Mouse (Mus musculus) liver, embryonic 14.5 days (tissue): ENCODE measurements at regions not wholly inside any gene's neighbourhood (a gene's known extent, or its start where the extent isn't known, plus 50 kb on each side); places are given as distances from the start of the nearest gene placed in this dataset.

ENCODE experiments used
- ATAC-seq: fragments of 200-750 bp; cut with Nextera tagmentation; 2 replicates; pipeline ENCODE4 v1.8.0; 2017; ENCODE audit warnings: moderate number of reproducible peaks, mild to moderate bottlenecking, moderate library complexity; ENCODE audit not compliant: insufficient read depth
- DNase-seq, 3 experiments: peaks; one replicate each; pipeline ENCODE4 v3.0.0-alpha.2; 2012 to 2013; ENCODE audit warnings: low read depth in 3 of 3, low spot score in 3 of 3
- H3K27ac ChIP-seq: fragments of 300-500 bp; sonication (generic); 2 replicates; pipeline ENCODE4 v1.5.1; 2014; ENCODE audit warnings: moderate library complexity, mild to moderate bottlenecking, control low read depth, inconsistent platforms
- H3K27me3 ChIP-seq: fragments of 300-500 bp; sonication (generic); 2 replicates; pipeline ENCODE4 v1.6.1; 2014; ENCODE audit warnings: mild to moderate bottlenecking, low read length, moderate library complexity; ENCODE audit not compliant: control insufficient read depth, insufficient read depth
- H3K36me3 ChIP-seq: fragments of 300-500 bp; sonication (generic); replicated peaks from 2 replicates; pipeline ENCODE4 v1.6.1; 2014; ENCODE audit warnings: low read depth; ENCODE audit not compliant: control insufficient read depth, insufficient read depth
- H3K4me1 ChIP-seq, 2 experiments: fragments of 200-500 bp in 1 of 2; fragments of 300-500 bp in 1 of 2; sonication (generic) in 1 of 2; replicated peaks; 2 replicates each; pipeline ENCODE4 v1.6.1; 2012 to 2014; ENCODE audit warnings: antibody characterized with exemption in 1 of 2, inconsistent platforms in 1 of 2, low read length in 1 of 2; ENCODE audit not compliant: control insufficient read depth in 2 of 2, insufficient read depth in 2 of 2
- H3K4me2 ChIP-seq: fragments of 300-500 bp; sonication (generic); 2 replicates; pipeline ENCODE4 v1.6.1; 2014; ENCODE audit warnings: low read depth, mild to moderate bottlenecking, control low read depth, moderate library complexity
- H3K4me3 ChIP-seq, 2 experiments: fragments of 200-500 bp in 1 of 2; fragments of 300-500 bp in 1 of 2; sonication (generic) in 1 of 2; 2 replicates each; pipeline ENCODE4 v1.5.1; 2012 to 2014; ENCODE audit warnings: low read depth in 2 of 2, low read length in 2 of 2, mild to moderate bottlenecking in 2 of 2, control low read depth in 1 of 2, inconsistent platforms in 1 of 2, moderate library complexity in 1 of 2; ENCODE audit not compliant: insufficient read depth in 1 of 2
- H3K9ac ChIP-seq: fragments of 300-500 bp; sonication (generic); replicated peaks from 2 replicates; pipeline ENCODE4 v1.6.1; 2014; ENCODE audit warnings: mild to moderate bottlenecking, control low read depth, moderate library complexity
- H3K9me3 ChIP-seq: fragments of 300-500 bp; sonication (generic); 2 replicates; pipeline ENCODE4 v1.6.1; 2016; ENCODE audit warnings: low read length, mixed read lengths; ENCODE audit not compliant: control insufficient read depth
- CTCF ChIP-seq: IDR thresholded peaks from 2 replicates; pipeline ENCODE4 v1.5.1; 2016; ENCODE audit warnings: antibody characterized with exemption, low read depth, control low read depth
- EP300 ChIP-seq: IDR thresholded peaks from 2 replicates; pipeline ENCODE4 v1.6.1; 2016; ENCODE audit warnings: antibody characterized with exemption, low read depth
- WGBS: fragments of 180-500 bp; shearing (Covaris S2); extraction: QIAGEN DNeasy Blood & Tissue Kit; methylation state at CpG from one replicate; pipeline ENCODE4 v1.1.7; 2014; ENCODE audit not compliant: insufficient replicate concordance; 5-methylcytosine and 5-hydroxymethylcytosine counted together

DNA sequence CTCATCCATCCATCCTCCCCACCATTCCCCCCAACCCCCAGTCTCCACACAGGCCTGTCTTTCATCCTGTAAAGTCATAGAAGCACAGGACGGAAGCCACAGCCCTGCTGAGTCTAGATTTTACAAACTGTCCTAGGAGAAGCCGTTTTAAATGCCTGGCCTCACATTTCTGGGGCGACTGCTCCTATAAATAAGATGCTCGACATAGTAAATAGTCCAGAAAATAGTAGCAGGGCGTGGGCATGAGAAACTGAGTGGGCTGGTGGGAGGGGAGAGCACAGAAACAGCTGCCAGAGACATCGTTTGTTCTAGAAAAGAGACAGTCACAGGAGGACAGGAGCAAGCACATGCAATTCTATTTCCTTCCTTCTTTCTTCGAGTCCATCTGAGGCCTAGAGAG lies 175.0 kb upstream of the Zc3h12a start:
- H3K9ac ChIP-seq: no peak overlapping the region
- WGBS: 36% methylated on average over 7 of the region's 7 CpGs
- no peaks in the 10 kb centered on the region for H3K9me3 ChIP-seq
- DNase-seq (no peak), ATAC-seq (no peak)
- no peaks in the 10 kb centered on the region for H3K36me3 ChIP-seq
- H3K27me3 ChIP-seq: no peaks in the 10 kb centered on the region
- H3K4me2 ChIP-seq: no peak overlapping the region
- no peaks in the 10 kb centered on the region for H3K4me1 ChIP-seq
- TF ChIP-seq EP300 (no peak), CTCF (no peak)
- H3K4me3 ChIP-seq: no peak overlapping the region
- H3K27ac ChIP-seq: no peak overlapping the region

GRCm38 (mm10) chr4:125300503-125301457 lies 173.1 kb upstream of the Zc3h12a start:
- Histone ChIP-seq H3K27ac (no peak overlapping the region), H3K27me3 (no peaks in the 10 kb centered on the region), H3K36me3 (no peaks in the 10 kb centered on the region), H3K4me3 (no peak overlapping the region), H3K4me2 (no peak overlapping the region), H3K9ac (no peak overlapping the region), H3K4me1 (no peaks in the 10 kb centered on the region), H3K9me3 (no peaks in the 10 kb centered on the region)
- no peak for ATAC-seq
- WGBS: 22% methylated on average over 33 of the region's 33 CpGs
- TF ChIP-seq EP300 (no peak), CTCF (no peak)
- peak in 2 of 3 experiments; percentile 1 to 7 for DNase-seq

DNA sequence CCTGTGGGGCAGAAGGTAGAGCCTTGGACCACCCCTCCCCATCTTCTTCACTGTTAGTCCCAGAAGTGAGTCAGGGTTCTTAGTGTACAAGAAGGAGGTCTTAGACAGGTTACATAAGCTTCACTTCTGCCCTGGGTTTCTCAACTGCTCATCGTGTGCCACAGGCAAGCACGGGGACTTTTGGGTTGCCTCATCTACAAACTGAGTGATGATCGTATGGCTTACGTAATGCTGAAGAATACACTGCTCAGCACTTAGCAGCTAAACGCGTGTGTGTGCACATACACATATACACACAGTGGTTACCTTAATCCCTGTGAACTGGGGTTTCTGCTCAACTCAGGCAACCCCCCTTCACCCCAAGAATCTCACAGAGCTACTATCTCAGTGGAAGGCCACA lies 163.1 kb upstream of the Zc3h12a start:
- no peak overlapping the region for H3K27ac ChIP-seq
- no peaks in the 10 kb centered on the region for H3K9me3 ChIP-seq
- no peak overlapping the region for H3K4me3 ChIP-seq
- H3K4me1 ChIP-seq: no peaks in the 10 kb centered on the region
- no peak for ATAC-seq
- TF ChIP-seq EP300 (no peak), CTCF (no peak)
- H3K4me2 ChIP-seq: no peak overlapping the region
- H3K27me3 ChIP-seq: no peaks in the 10 kb centered on the region
- 62% methylated on average over 6 of the region's 6 CpGs for WGBS
- H3K9ac ChIP-seq: no peak overlapping the region
- no peaks in the 10 kb centered on the region for H3K36me3 ChIP-seq
- no peak for DNase-seq

DNA sequence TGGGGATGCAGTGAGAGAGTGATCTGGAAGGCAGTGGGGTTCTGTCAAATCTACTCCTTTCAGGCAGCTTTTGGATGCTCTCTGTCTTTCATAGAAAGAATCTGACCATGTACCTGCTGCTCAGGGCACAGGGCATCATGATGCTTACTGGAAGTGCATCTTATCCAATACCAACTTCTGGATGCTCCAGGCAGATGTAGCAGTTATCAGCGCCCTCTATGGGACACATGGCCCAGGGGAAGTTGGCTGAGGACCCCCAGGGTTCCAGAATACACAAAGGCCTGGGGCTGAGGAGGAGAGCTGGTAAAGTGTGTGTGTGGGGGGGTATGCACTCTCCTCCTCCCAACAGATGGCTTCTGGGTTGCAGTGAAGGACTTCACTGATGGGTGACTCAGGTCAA lies 162.1 kb upstream of the Zc3h12a start:
- no peaks in the 10 kb centered on the region for H3K4me1 ChIP-seq
- no peak for DNase-seq
- WGBS: 5% methylated on average over 1 of the region's 1 CpGs
- H3K36me3 ChIP-seq: no peaks in the 10 kb centered on the region
- TF ChIP-seq EP300 (no peak), CTCF (no peak)
- no peak overlapping the region for H3K9ac ChIP-seq
- no peak overlapping the region for H3K27ac ChIP-seq
- no peak overlapping the region for H3K4me3 ChIP-seq
- H3K27me3 ChIP-seq: no peaks in the 10 kb centered on the region
- no peaks in the 10 kb centered on the region for H3K9me3 ChIP-seq
- no peak overlapping the region for H3K4me2 ChIP-seq
- ATAC-seq: no peak

GRCm38 (mm10) chr4:125289031-125289449 lies 161.4 kb upstream of the Zc3h12a start:
- Histone ChIP-seq H3K4me3 (no peak overlapping the region), H3K27ac (no peak overlapping the region), H3K4me1 (no peaks in the 10 kb centered on the region), H3K9ac (no peak overlapping the region), H3K4me2 (no peak overlapping the region), H3K27me3 (no peaks in the 10 kb centered on the region), H3K36me3 (no peaks in the 10 kb centered on the region), H3K9me3 (no peaks in the 10 kb centered on the region)
- TF ChIP-seq CTCF (no peak), EP300 (no peak)
- ATAC-seq: no peak
- no peak for DNase-seq
- 31% methylated on average over 6 of the region's 6 CpGs for WGBS
